Mouse (Mus musculus) hindbrain, embryonic 16.5 days (tissue): ENCODE results near the gene Klra9. TPM values are rescaled to one million over a fixed set of nuclear protein-coding genes. Genes with fewer than 3 reads are reported as not detected.
"Not testable (repeated sequence)": the region's sequence is repeated elsewhere in the genome, so short reads cannot be mapped to it uniquely, and the experiment has no call there.

ENCODE experiments used
- ATAC-seq: fragments of 200-750 bp; cut with Nextera tagmentation; 2 replicates; pipeline ENCODE4 v1.8.0; 2017; ENCODE audit warnings: moderate TSS enrichment, moderate library complexity
- H3K27ac ChIP-seq: fragments of 300-500 bp; sonication (generic); 2 replicates; pipeline ENCODE4 v1.5.1; 2014; ENCODE audit warnings: low read depth, mild to moderate bottlenecking, control low read depth, low read length, moderate library complexity
- H3K27me3 ChIP-seq: fragments of 300-500 bp; sonication (generic); replicated peaks from 2 replicates; pipeline ENCODE4 v1.6.1; 2014; ENCODE audit warnings: low read length; ENCODE audit not compliant: control insufficient read depth, insufficient read depth
- H3K36me3 ChIP-seq: fragments of 300-500 bp; sonication (generic); 2 replicates; pipeline ENCODE4 v1.6.1; 2014; ENCODE audit warnings: mild to moderate bottlenecking, low read length, moderate library complexity, mixed read lengths; ENCODE audit not compliant: control insufficient read depth, insufficient read depth
- H3K4me1 ChIP-seq: fragments of 300-500 bp; sonication (generic); 2 replicates; pipeline ENCODE4 v1.6.1; 2014; ENCODE audit warnings: low read depth, low read length; ENCODE audit not compliant: control insufficient read depth, insufficient read depth
- H3K4me2 ChIP-seq: fragments of 300-500 bp; sonication (generic); 2 replicates; pipeline ENCODE4 v1.6.1; 2014; ENCODE audit warnings: mild to moderate bottlenecking, low read length, control low read depth, moderate library complexity
- H3K4me3 ChIP-seq: fragments of 300-500 bp; sonication (generic); 2 replicates; pipeline ENCODE4 v1.5.1; 2014; ENCODE audit warnings: mild to moderate bottlenecking, low read length, control low read depth, moderate library complexity
- H3K9ac ChIP-seq: fragments of 300-500 bp; sonication (generic); 2 replicates; pipeline ENCODE4 v1.6.1; 2014; ENCODE audit warnings: low read depth, mild to moderate bottlenecking, control low read depth, low read length, moderate library complexity
- H3K9me3 ChIP-seq: fragments of 300-500 bp; sonication (generic); 2 replicates; pipeline ENCODE4 v1.6.1; 2014; ENCODE audit warnings: mild to moderate bottlenecking, low read length, moderate library complexity; ENCODE audit not compliant: control insufficient read depth
- WGBS: fragments of 180-500 bp; shearing (Covaris S2); extraction: QIAGEN DNeasy Blood & Tissue Kit; methylation state at CpG from one replicate; pipeline ENCODE4 v1.1.7; 2014; 5-methylcytosine and 5-hydroxymethylcytosine counted together
- polyA plus RNA-seq: library from polyadenylated mRNA; unstranded; fragments of >200 nt; fragmentation: Nextera tagmentation; extraction: Ambion mirVana; gene quantifications from 2 replicates; pipeline ENCODE4 v1.2.1, GENCODE M21; 2015

Klra9 gene
- not detected in 2 replicates for polyA plus RNA-seq

DNA sequence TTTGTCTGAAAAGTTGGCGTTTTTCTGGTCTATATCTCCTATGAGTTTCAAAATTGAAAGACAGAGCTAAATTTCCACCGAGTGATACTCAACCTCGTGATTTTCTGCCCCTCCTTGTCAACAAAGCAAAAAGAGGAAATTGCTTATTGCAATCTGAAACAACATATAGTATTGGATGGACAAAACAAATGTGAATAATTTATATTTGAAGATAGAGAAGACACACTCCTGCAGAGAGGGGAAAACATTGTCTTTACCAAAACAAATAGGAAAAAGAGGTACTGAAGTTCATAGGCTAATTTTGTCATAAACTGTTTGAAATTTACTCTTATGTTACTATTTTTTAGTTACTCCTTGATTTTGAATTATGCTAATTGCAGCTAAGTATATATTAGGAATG is at the start of gene Klra9:
Gene Klra9 (minus strand): TSS at position 101 of the 400 bp plus-strand sequence.
- H3K4me2 ChIP-seq, H3K4me3 ChIP-seq, H3K27ac ChIP-seq, H3K4me1 ChIP-seq, H3K9ac ChIP-seq, H3K36me3 ChIP-seq, ATAC-seq, H3K9me3 ChIP-seq, H3K27me3 ChIP-seq: not testable (repeated sequence)
- WGBS = 54% methylated on average over 3 of the region's 3 CpGs

DNA sequence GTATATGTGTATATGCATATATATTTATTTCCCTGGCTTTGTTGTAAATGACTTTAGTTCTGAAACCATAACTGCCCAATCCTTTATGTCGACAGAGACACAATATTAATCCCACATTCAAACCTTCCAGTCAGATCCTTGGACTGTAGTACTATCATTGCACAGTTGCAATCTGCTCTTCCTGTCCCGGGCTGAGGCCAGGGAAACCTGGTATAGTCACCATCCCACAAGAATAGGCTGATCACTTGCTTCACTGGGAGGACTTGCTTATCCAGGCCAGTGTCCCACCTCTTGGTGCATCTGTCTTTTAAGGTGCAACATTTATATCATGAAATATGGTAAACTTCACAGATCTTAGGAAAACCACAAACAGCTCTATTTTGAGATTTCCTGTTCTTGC is 44.6 kb upstream of the Klra9 start:
- H3K27me3 ChIP-seq = no peaks in the 10 kb centered on the region
- H3K4me2 ChIP-seq = no peak overlapping the region
- no peak overlapping the region for H3K4me3 ChIP-seq
- H3K27ac ChIP-seq = no peak overlapping the region
- no peaks in the 10 kb centered on the region for H3K36me3 ChIP-seq
- WGBS = 69% methylated on average over 2 of the region's 2 CpGs
- no peak overlapping the region for H3K9ac ChIP-seq
- ATAC-seq = no peak
- H3K9me3 ChIP-seq = no peaks in the 10 kb centered on the region; the same call in 1 of the 2 replicates
- no peaks in the 10 kb centered on the region for H3K4me1 ChIP-seq

DNA sequence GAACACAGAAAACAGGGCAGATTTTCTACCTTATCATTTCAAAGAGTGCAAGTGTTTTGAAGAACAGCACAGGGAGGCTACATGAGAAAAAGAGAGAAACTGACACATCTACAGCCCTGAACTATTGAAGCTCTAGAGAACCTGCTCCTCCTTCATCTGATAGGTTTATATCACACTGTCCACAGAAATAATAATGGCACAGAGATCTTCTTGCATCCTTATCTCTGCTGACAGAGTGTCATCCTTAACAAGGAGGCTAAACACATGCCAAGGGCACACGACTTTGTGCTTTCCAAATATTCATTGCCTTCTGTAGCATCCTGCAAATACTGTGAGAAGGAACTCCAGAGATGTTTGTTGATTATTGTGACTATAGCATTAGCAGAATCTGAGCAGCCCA is 43.7 kb upstream of the Klra9 start:
- H3K27ac ChIP-seq = no peak overlapping the region
- WGBS = 40% methylated on average over 1 of the region's 1 CpGs
- no peak overlapping the region for H3K9ac ChIP-seq
- no peaks in the 10 kb centered on the region for H3K4me1 ChIP-seq
- no peaks in the 10 kb centered on the region for H3K27me3 ChIP-seq
- H3K36me3 ChIP-seq = no peaks in the 10 kb centered on the region
- ATAC-seq = no peak
- H3K4me3 ChIP-seq = no peak overlapping the region
- no peak overlapping the region for H3K4me2 ChIP-seq
- H3K9me3 ChIP-seq = no peaks in the 10 kb centered on the region; the same call in 1 of the 2 replicates

DNA sequence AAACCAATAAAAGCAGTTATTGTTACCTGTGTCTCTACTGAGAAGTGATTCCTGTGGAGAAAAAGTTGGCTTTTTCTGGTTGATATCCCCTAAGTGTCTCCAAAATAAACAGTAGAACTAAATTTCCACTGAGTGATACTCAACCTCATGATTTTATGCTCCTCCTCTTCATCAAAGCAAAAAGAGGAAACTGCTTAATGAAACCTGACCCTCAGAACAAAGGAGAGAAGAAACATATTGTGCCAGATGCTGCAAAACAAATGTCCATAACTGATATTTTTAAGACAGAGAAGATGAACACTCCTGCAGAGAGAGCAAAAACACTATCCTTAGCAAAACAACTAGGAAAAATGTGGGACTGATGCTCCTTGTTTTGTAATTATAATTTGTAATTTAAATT is 40.3 kb upstream of the Klra9 start, which contains the start of gene Klra7:
Gene Klra7 (minus strand): TSS at position 101 of the 400 bp plus-strand sequence.
- 0 out of 2 replicates have a peak, but pooled peaks cover 2% of the 10 kb centered on the region for H3K9me3 ChIP-seq
- H3K36me3 ChIP-seq = no peaks in the 10 kb centered on the region
- H3K9ac ChIP-seq = no peak within 1 kb of the TSS
- no peaks in the 10 kb centered on the region for H3K4me1 ChIP-seq
- H3K27me3 ChIP-seq = no peaks in the 10 kb centered on the region
- no peak within 1 kb of the TSS for H3K4me3 ChIP-seq
- no peak within 1 kb of the TSS for H3K27ac ChIP-seq
- H3K4me2 ChIP-seq = no peak within 1 kb of the TSS
- no peak for ATAC-seq

DNA sequence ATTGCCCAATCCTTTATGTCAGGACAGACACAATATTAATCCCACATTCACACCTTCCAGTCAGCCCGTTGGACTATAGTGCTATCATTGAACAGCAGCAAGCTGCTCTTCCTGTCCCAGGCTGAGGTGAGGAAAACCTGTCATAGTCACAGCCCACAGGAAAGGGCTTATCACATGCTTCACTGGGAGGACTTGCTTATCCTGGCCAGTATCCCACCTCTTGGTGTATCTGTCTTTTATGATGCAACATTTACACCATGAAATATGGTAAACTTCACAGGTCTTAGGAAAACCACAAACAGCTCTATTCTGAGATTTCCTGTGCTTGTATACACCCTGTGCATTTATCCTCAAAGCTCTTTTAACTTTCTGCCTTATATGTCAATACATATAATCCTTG is 4.5 kb upstream of the Klra9 start:
- H3K36me3 ChIP-seq, ATAC-seq, H3K9me3 ChIP-seq, H3K27ac ChIP-seq, H3K9ac ChIP-seq, H3K4me1 ChIP-seq, H3K27me3 ChIP-seq, H3K4me3 ChIP-seq, H3K4me2 ChIP-seq: not testable (repeated sequence)
- 96% methylated on average over 1 of the region's 1 CpGs for WGBS

DNA sequence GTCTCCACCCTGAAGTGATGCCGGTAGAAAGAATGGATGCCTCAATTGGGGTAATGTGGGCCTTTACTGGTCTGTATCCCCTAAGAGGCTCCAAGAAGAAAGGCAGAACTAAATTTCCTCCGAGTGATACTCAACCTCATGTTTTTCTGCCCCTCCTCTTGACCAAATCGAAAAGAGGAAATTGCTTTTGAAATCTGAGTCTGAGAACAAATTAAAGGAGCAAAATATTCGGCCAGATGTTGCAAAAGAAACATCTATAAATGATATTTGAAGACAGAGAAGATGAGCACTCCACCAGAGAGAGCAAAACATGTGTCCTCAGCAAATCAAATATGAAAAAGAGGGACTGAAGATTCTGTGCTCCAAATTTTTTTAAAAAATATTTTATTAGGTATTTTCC is 63.1 kb downstream of the Klra9 start, which contains the start of gene Klra8:
Gene Klra8 (minus strand): TSS at position 101 of the 400 bp plus-strand sequence.
- not testable (repeated sequence) for H3K4me1 ChIP-seq, H3K9ac ChIP-seq, H3K4me3 ChIP-seq, H3K36me3 ChIP-seq, H3K9me3 ChIP-seq, ATAC-seq, H3K27ac ChIP-seq, H3K27me3 ChIP-seq, H3K4me2 ChIP-seq
- 71% methylated on average over 4 of the region's 4 CpGs for WGBS

Other genes starting within 250 kb of the Klra9 start
- gene Klra6, start 166.2 kb downstream of the Klra9 start, polyA plus RNA-seq = not detected in 2 replicates
- not detected in 2 replicates for gene Klra4, start 125.8 kb downstream of the Klra9 start, polyA plus RNA-seq
- not detected in 2 replicates for gene Klra8, start 63.2 kb downstream of the Klra9 start, polyA plus RNA-seq
- gene Klra7, start 40.2 kb upstream of the Klra9 start, polyA plus RNA-seq = not detected in 2 replicates
- gene Klra10, start 88.8 kb upstream of the Klra9 start, polyA plus RNA-seq = not detected in 2 replicates
- not detected in 2 replicates for gene Klra3, start 144.5 kb upstream of the Klra9 start, polyA plus RNA-seq
- gene Klra1, start 193.8 kb upstream of the Klra9 start, polyA plus RNA-seq = not detected in 2 replicates